Mouse (Mus musculus): ENCODE results near the gene Dpp8.

DNA sequence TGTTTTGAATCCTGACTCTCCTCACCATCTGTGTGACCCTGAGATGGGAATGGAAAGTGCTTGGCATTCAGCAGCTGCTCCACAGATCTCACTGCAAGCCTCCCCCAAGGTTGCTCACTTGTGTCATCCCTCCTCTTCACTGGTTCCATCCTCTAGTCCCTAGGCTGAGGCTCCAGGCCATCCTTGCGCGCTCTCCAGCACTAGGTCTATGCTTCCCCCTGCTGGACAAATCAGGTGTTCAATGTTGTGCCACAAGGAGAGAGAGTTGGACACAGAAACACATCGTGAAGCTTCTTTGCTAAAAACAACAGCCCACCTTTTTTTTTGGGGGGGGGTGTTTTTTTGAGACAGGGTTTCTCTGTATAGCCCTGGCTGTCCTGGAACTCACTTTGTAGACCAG, 88.7 kb downstream of the Dpp8 start:
- no peak for TF ChIP-seq POLR2A (IDR thresholded peaks at IDR 0.05; ENCODE audit: low read depth, low read length)
- TF ChIP-seq CTCF (conservative IDR thresholded peaks at IDR 0.05; ENCODE audit: insufficient read depth, insufficient read length, low read depth, low read length), result peak; percentile 86
